ENCODE assay signal across 19 mouse cellular contexts in the genomic region with DNA sequence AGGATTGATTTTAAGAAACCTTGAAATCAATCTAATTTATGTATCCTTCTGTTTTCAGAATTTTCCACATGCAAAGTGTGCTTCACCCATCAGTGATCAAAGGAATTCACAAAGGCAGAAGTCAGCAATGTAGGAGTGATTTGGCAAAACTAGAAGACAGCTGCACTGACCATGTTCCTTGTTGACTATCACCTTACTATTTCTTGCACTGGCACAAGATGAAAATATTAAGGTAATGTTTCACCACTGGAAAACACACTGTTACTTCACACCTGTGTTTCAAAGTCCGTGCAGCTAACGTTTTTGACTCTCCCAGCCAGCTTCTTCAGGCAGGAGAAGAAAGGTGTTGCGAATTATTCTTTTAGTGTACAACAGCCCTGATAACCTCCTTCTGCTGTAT.
DNase-seq lines count a peak whose midpoint lies in the region; ATAC-seq and TF ChIP-seq lines count a peak whose summit lies in the region.
"Had no signal": no experiment of that assay in that cellular context is flagged by ENCODE, and none has a peak within 500 bp of the region (broad histone marks: within the 10 kb centered on the region; RNA-seq: fewer than 3 reads in every experiment).

No protein-coding gene starts in this region.

- no peaks in the 10 kb centered on the region for H3K9me3 ChIP-seq in kidney, embryonic 16.5 days (ENCODE audit: low read length)
- no peaks in the 10 kb centered on the region for H3K9me3 ChIP-seq in liver, embryonic 11.5 days (ENCODE audit: control insufficient read depth, low read length)
- H3K9me3 ChIP-seq: forebrain, embryonic 10.5 days; forebrain, embryonic 13.5 days; hindbrain, embryonic 12.5 days; hindbrain, embryonic 15.5 days had no signal

- TF ChIP-seq POLR2A in liver, adult 2 months (IDR thresholded peaks at IDR 0.05; ENCODE audit: extremely low read depth, insufficient read depth, low read length): no peak

- H3K79me2 ChIP-seq in liver, adult 2 months (ENCODE audit: control insufficient read depth, insufficient read depth, low read length): no peaks in the 10 kb centered on the region

- DNase-seq in kidney, adult 11 months: peak; percentile 31
- DNase-seq in kidney, adult 9 months: peak; percentile 78
- DNase-seq in kidney, postnatal 4 days: no peak
- peak; percentile 87 for DNase-seq in liver, adult 2 months (ENCODE audit: extremely low read depth, low read depth, low spot score)
- DNase-seq in liver, embryonic 11.5 days (ENCODE audit: low spot score): no peak
- DNase-seq: adrenal gland, postnatal 10 days; adrenal gland, postnatal 36 days; cerebellum, adult 18-20 months; cerebellum, adult 9-10 months; cerebellum, postnatal 14 days; gastrocnemius, postnatal 10 days; heart, adult 11 months had no signal

- WGBS in kidney, embryonic 16.5 days: 67% methylated on average over 3 of the region's 3 CpGs
- 27% methylated on average over 3 of the region's 3 CpGs for WGBS in liver, adult 2 months
- WGBS in liver, embryonic 11.5 days: 77% methylated on average over 3 of the region's 3 CpGs

- no peaks in the 10 kb centered on the region for H3K36me3 ChIP-seq in kidney, embryonic 16.5 days (ENCODE audit: insufficient read depth, low read length)
- H3K36me3 ChIP-seq in liver, adult 2 months (ENCODE audit: control insufficient read depth, insufficient read depth, low read length): no peaks in the 10 kb centered on the region
- H3K36me3 ChIP-seq in liver, embryonic 11.5 days (ENCODE audit: control insufficient read depth, insufficient read depth, low read length): no peaks in the 10 kb centered on the region
- H3K36me3 ChIP-seq: forebrain, embryonic 10.5 days; hindbrain, embryonic 12.5 days; hindbrain, embryonic 15.5 days had no signal

- no peaks in the 10 kb centered on the region for H3K27me3 ChIP-seq in kidney, embryonic 16.5 days (ENCODE audit: insufficient read depth, low read length)
- H3K27me3 ChIP-seq in liver, adult 2 months (ENCODE audit: control insufficient read depth, insufficient read depth, low read length): no peaks in the 10 kb centered on the region
- H3K27me3 ChIP-seq in liver, embryonic 11.5 days (replicated peaks; ENCODE audit: control insufficient read depth, insufficient read depth, low read length): no peaks in the 10 kb centered on the region
- H3K27me3 ChIP-seq: forebrain, embryonic 13.5 days; hindbrain, embryonic 12.5 days; hindbrain, embryonic 15.5 days had no signal

- ATAC-seq in kidney, embryonic 16.5 days (ENCODE audit: low FRiP score, low TSS enrichment): no peak
- ATAC-seq in liver, embryonic 11.5 days (replicated peaks; ENCODE audit: low FRiP score): no peak
- ATAC-seq: forebrain, embryonic 13.5 days; forebrain, embryonic 16.5 days had no signal

- TF ChIP-seq CTCF in liver, adult 2 months (IDR thresholded peaks at IDR 0.05; ENCODE audit: low read depth, low read length): no peak

- H3K4me3 ChIP-seq in kidney, embryonic 16.5 days (ENCODE audit: low read length): no peak overlapping the region
- no peak overlapping the region for H3K4me3 ChIP-seq in liver, adult 2 months (ENCODE audit: insufficient read depth, low read depth, low read length)
- H3K4me3 ChIP-seq in liver, embryonic 11.5 days (ENCODE audit: low read depth, low read length): no peak overlapping the region
- H3K4me3 ChIP-seq: forebrain, embryonic 10.5 days; forebrain, embryonic 13.5 days; hindbrain, embryonic 12.5 days; hindbrain, embryonic 15.5 days had no signal

- H3K4me2 ChIP-seq in kidney, embryonic 16.5 days (replicated peaks; ENCODE audit: low read depth, low read length): no peak overlapping the region
- H3K4me2 ChIP-seq in liver, embryonic 11.5 days: no peak overlapping the region
- H3K4me2 ChIP-seq: forebrain, embryonic 13.5 days; heart, embryonic 11.5 days; hindbrain, embryonic 12.5 days; hindbrain, embryonic 15.5 days had no signal

- H3K9ac ChIP-seq in kidney, embryonic 16.5 days (replicated peaks; ENCODE audit: low read length): no peak overlapping the region
- no peak overlapping the region for H3K9ac ChIP-seq in liver, adult 2 months (ENCODE audit: low read depth, low read length)
- H3K9ac ChIP-seq in liver, embryonic 11.5 days (ENCODE audit: low read depth, low read length): no peak overlapping the region
- H3K9ac ChIP-seq: forebrain, embryonic 13.5 days; hindbrain, embryonic 12.5 days; hindbrain, embryonic 15.5 days had no signal

- H3K4me1 ChIP-seq in kidney, embryonic 16.5 days (ENCODE audit: insufficient read depth, low read length): no peaks in the 10 kb centered on the region
- no peaks in the 10 kb centered on the region for H3K4me1 ChIP-seq in liver, adult 2 months (ENCODE audit: control insufficient read depth, insufficient read depth, low read length)
- H3K4me1 ChIP-seq in liver, embryonic 11.5 days (replicated peaks; ENCODE audit: control insufficient read depth, insufficient read depth, low read length): no peaks in the 10 kb centered on the region
- H3K4me1 ChIP-seq: forebrain, embryonic 10.5 days; forebrain, embryonic 13.5 days; hindbrain, embryonic 12.5 days; hindbrain, embryonic 15.5 days had no signal

- no peak overlapping the region for H3K27ac ChIP-seq in kidney, embryonic 16.5 days (ENCODE audit: low read length)
- no peak overlapping the region for H3K27ac ChIP-seq in liver, adult 2 months (replicated peaks; ENCODE audit: insufficient read depth, low read depth, low read length)
- no peak overlapping the region for H3K27ac ChIP-seq in liver, embryonic 11.5 days (ENCODE audit: low read depth, low read length)
- H3K27ac ChIP-seq: forebrain, embryonic 10.5 days; forebrain, embryonic 13.5 days; hindbrain, embryonic 12.5 days; hindbrain, embryonic 15.5 days had no signal

Comparison
In these comparisons a context has a peak if more than half of its experiments do, and no peak if none do; other contexts are left out.
1. DNase-seq: peak in kidney, adult 11 months (single experiment), kidney, adult 9 months (single experiment) and liver, adult 2 months (single experiment); none in kidney, postnatal 4 days (0 of 2) and liver, embryonic 11.5 days (single experiment).